Comparison of ENCODE assay signal across 8 mouse cellular contexts in the genomic region with DNA sequence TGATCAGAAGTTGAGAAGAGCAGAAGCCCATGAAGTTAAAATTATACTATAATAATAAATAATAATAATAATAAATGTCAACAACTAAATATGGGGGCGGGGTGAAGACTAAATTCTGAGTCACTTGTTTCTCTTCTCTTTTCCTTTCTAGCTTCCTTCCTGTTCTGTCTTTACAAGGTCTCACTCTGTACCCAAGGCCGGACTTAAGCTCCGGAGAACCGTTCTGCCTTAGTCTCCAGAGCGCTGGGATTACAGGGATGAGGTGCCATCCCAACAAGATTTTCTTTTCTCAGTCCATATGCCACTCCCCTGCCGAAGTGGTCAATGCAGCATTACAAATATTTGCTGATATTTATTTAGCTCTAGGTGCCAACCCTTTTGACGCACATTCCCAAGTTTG. TPM values are rescaled to one million over a fixed set of nuclear protein-coding genes. Genes with fewer than 3 reads are reported as not detected.
DNase-seq lines count a peak whose midpoint lies in the region; ATAC-seq and TF ChIP-seq lines count a peak whose summit lies in the region.

No protein-coding gene starts in this region.

- no peak for TF ChIP-seq CTCF in lung, embryonic 14.5 days (IDR thresholded peaks at IDR 0.05; ENCODE audit: low read depth)

- H3K27me3 ChIP-seq in heart, embryonic 16.5 days (ENCODE audit: control insufficient read depth, insufficient read depth, low read length) = no peaks in the 10 kb centered on the region
- no peaks in the 10 kb centered on the region for H3K27me3 ChIP-seq in lung, embryonic 14.5 days (ENCODE audit: insufficient read depth, low read length)
- H3K27me3 ChIP-seq in splenic B cell, adult 2 months (ENCODE audit: control insufficient read depth, insufficient read depth, low read length, poor library complexity, severe bottlenecking) = no peaks in the 10 kb centered on the region

- H3K4me2 ChIP-seq in heart, embryonic 16.5 days (ENCODE audit: low read depth, low read length) = peak overlapping the region; percentile 85
- peak overlapping the region; percentile 95 for H3K4me2 ChIP-seq in lung, embryonic 14.5 days

- H3K9me3 ChIP-seq in heart, embryonic 16.5 days (replicated peaks; ENCODE audit: control insufficient read depth, low read length) = no peaks in the 10 kb centered on the region
- H3K9me3 ChIP-seq in lung, embryonic 14.5 days (ENCODE audit: low read depth, low read length) = no peaks in the 10 kb centered on the region

- peaks cover 20% of the 10 kb centered on the region for H3K4me1 ChIP-seq in heart, embryonic 16.5 days (ENCODE audit: control insufficient read depth, insufficient read depth, low read length)
- no peaks in the 10 kb centered on the region for H3K4me1 ChIP-seq in lung, embryonic 14.5 days (ENCODE audit: insufficient read depth)

- intact Hi-C loops in left cerebral cortex, postnatal 14 days (cut with DNase I) = loop anchor here (5.0 kb wide), 3 partner anchors 40 to 110 kb away; no protein-coding TSS in a partner anchor

- peak overlapping the region; percentile 89 for H3K4me3 ChIP-seq in heart, embryonic 16.5 days (ENCODE audit: low read length)
- peak overlapping the region; percentile 66 for H3K4me3 ChIP-seq in lung, embryonic 14.5 days (ENCODE audit: low read depth, low read length)

- no peaks in the 10 kb centered on the region for H3K36me3 ChIP-seq in heart, embryonic 16.5 days (ENCODE audit: control insufficient read depth, insufficient read depth)
- no peaks in the 10 kb centered on the region for H3K36me3 ChIP-seq in lung, embryonic 14.5 days (ENCODE audit: insufficient read depth)
- H3K36me3 ChIP-seq in splenic B cell, adult 2 months (ENCODE audit: control insufficient read depth, insufficient read depth, low read length, poor library complexity, severe bottlenecking) = no peaks in the 10 kb centered on the region; the same call in 1 of the 2 replicates

- peak overlapping the region; percentile 84 for H3K27ac ChIP-seq in heart, embryonic 16.5 days (ENCODE audit: low read length)
- H3K27ac ChIP-seq in lung, embryonic 14.5 days (ENCODE audit: low read depth) = no peak overlapping the region

- WGBS in heart, embryonic 16.5 days = 22% methylated on average over 7 of the region's 7 CpGs
- WGBS in lung, embryonic 14.5 days = 18% methylated on average over 7 of the region's 7 CpGs

- ATAC-seq in heart, embryonic 16.5 days (replicated peaks; ENCODE audit: extremely low read depth, insufficient read depth, low FRiP score) = no peak
- no peak for ATAC-seq in lung, embryonic 14.5 days (ENCODE audit: insufficient read depth)

- DNase-seq in heart, adult 8-10 months (ENCODE audit: low spot score) = peak; percentile 26
- DNase-seq in heart, adult 9 months (ENCODE audit: low spot score in 2 of 2) = no peak
- DNase-seq in R1 (ENCODE audit: low read depth, low spot score) = peak; percentile 23
- DNase-seq in lung, embryonic 14.5 days = peak; percentile 33
- peak; percentile 53 for DNase-seq in splenic B cell, adult 2 months (ENCODE audit: low read depth, low spot score)
- DNase-seq in left cerebral cortex, postnatal 14 days (ENCODE audit: low spot score in 2 of 2) = no peak
- no peak for DNase-seq in layer of hippocampus, postnatal 10 days (ENCODE audit: low spot score in 2 of 2)

- peak overlapping the region; percentile 89 for H3K9ac ChIP-seq in heart, embryonic 16.5 days (ENCODE audit: low read length)
- peak overlapping the region; percentile 70 for H3K9ac ChIP-seq in lung, embryonic 14.5 days

RNA-seq across cellular contexts. Expression of gene D1Ertd622e, which starts 0.5 kb away (rescaled TPM):
- 1 to 10 TPM; 2.8 to 4.5 (median 3.8) TPM for total RNA-seq in heart, adult 8-10 months (2022)
- 11.5 and 13.5 TPM in 2 replicates for polyA plus RNA-seq in heart, embryonic 16.5 days (2015; fragmentation: Nextera tagmentation; extraction: Ambion mirVana)
- 17.1 and 19.3 TPM in 2 replicates for polyA plus RNA-seq in lung, embryonic 14.5 days (2014; fragmentation: Nextera tagmentation; extraction: Ambion mirVana)
- total RNA-seq in left cerebral cortex, postnatal 14 days (2021) = 10 to 100 TPM; 67.2 to 77.8 TPM
- 10 to 100 TPM; 40.8 to 46.7 TPM for total RNA-seq in layer of hippocampus, postnatal 10 days (2021)

Comparison
In these comparisons a context has a peak if more than half of its experiments do, and no peak if none do; other contexts are left out.
1. DNase-seq: peak in heart, adult 8-10 months (single experiment), R1 (single experiment), lung, embryonic 14.5 days (single experiment) and splenic B cell, adult 2 months (single experiment); none in heart, adult 9 months (0 of 2), left cerebral cortex, postnatal 14 days (0 of 2) and layer of hippocampus, postnatal 10 days (0 of 2).
2. RNA of gene D1Ertd622e, which starts 0.5 kb away (total RNA-seq): 67.2 to 77.8 TPM in left cerebral cortex, postnatal 14 days and 40.8 to 46.7 TPM in layer of hippocampus, postnatal 10 days; 2.8 to 4.5 TPM in heart, adult 8-10 months; every median in the first group is over 4 times any median in the second.